Mouse (Mus musculus): ENCODE measurements around the gene Ppil4. TPM values are rescaled to one million over a fixed set of nuclear protein-coding genes. Genes with fewer than 3 reads are reported as not detected.

Gene Ppil4
- polyA plus RNA-seq, 1 experiment from 2014 or later = 38.8 TPM

- 89% methylated on average over 4 of the region's 4 CpGs for WGBS
- H3K4me1 ChIP-seq (replicated peaks; ENCODE audit: control insufficient read depth, insufficient read depth, low read length) = peaks cover 13% of the 10 kb centered on the region
Observed at GRCm38 (mm10) chr10:7843181-7843580, 50.5 kb downstream of the Ppil4 start.

GRCm38 (mm10) chr10:7844161-7844560, 51.5 kb downstream of the Ppil4 start:
- Histone ChIP-seq H3K4me2 (ENCODE audit: low read depth, low read length) (no peak overlapping the region), H3K4me1 (replicated peaks; ENCODE audit: control insufficient read depth, insufficient read depth, low read length) (peaks cover 13% of the 10 kb centered on the region), H3K4me3 (ENCODE audit: low read length) (no peak overlapping the region), H3K9me3 (ENCODE audit: control insufficient read depth, low read length) (no peaks in the 10 kb centered on the region), H3K27me3 (ENCODE audit: control insufficient read depth, insufficient read depth, low read depth, low read length) (no peaks in the 10 kb centered on the region), H3K27ac (ENCODE audit: low read length) (no peak overlapping the region), H3K9ac (ENCODE audit: low read length) (no peak overlapping the region), H3K36me3 (ENCODE audit: control insufficient read depth, insufficient read depth, low read length) (no peaks in the 10 kb centered on the region)
- no peak for ATAC-seq (ENCODE audit: low read depth)
- WGBS = 64% methylated on average over 4 of the region's 4 CpGs

More at GRCm38 (mm10) chr10:7843181-7843580, 50.5 kb downstream of the Ppil4 start:
- H3K27me3 ChIP-seq (ENCODE audit: control insufficient read depth, insufficient read depth, low read depth, low read length) = no peaks in the 10 kb centered on the region
- H3K9ac ChIP-seq (ENCODE audit: low read length) = no peak overlapping the region
- no peak for ATAC-seq (ENCODE audit: low read depth)
- no peaks in the 10 kb centered on the region for H3K36me3 ChIP-seq (ENCODE audit: control insufficient read depth, insufficient read depth, low read length)
- no peak overlapping the region for H3K4me3 ChIP-seq (ENCODE audit: low read length)
- no peak overlapping the region for H3K4me2 ChIP-seq (ENCODE audit: low read depth, low read length)
- no peak overlapping the region for H3K27ac ChIP-seq (ENCODE audit: low read length)
- no peaks in the 10 kb centered on the region for H3K9me3 ChIP-seq (ENCODE audit: control insufficient read depth, low read length)

GRCm38 (mm10) chr10:7845136-7845535, 52.4 kb downstream of the Ppil4 start:
- H3K36me3 ChIP-seq (ENCODE audit: control insufficient read depth, insufficient read depth, low read length) = no peaks in the 10 kb centered on the region
- no peaks in the 10 kb centered on the region for H3K9me3 ChIP-seq (ENCODE audit: control insufficient read depth, low read length)
- ATAC-seq (ENCODE audit: low read depth) = no peak
- WGBS = 59% methylated on average over 8 of the region's 8 CpGs
- no peak overlapping the region for H3K4me2 ChIP-seq (ENCODE audit: low read depth, low read length)
- no peaks in the 10 kb centered on the region for H3K27me3 ChIP-seq (ENCODE audit: control insufficient read depth, insufficient read depth, low read depth, low read length)
- H3K9ac ChIP-seq (ENCODE audit: low read length) = no peak overlapping the region
- no peak overlapping the region for H3K4me3 ChIP-seq (ENCODE audit: low read length)
- H3K27ac ChIP-seq (ENCODE audit: low read length) = no peak overlapping the region
- H3K4me1 ChIP-seq (replicated peaks; ENCODE audit: control insufficient read depth, insufficient read depth, low read length) = peaks cover 10% of the 10 kb centered on the region

- Histone ChIP-seq H3K27ac (ENCODE audit: low read length) (no peak overlapping the region), H3K9ac (ENCODE audit: low read length) (no peak overlapping the region), H3K4me3 (ENCODE audit: low read length) (no peak overlapping the region), H3K27me3 (ENCODE audit: control insufficient read depth, insufficient read depth, low read depth, low read length) (no peaks in the 10 kb centered on the region), H3K9me3 (ENCODE audit: control insufficient read depth, low read length) (no peaks in the 10 kb centered on the region), H3K4me1 (replicated peaks; ENCODE audit: control insufficient read depth, insufficient read depth, low read length) (peaks cover 10% of the 10 kb centered on the region), H3K4me2 (ENCODE audit: low read depth, low read length) (no peak overlapping the region), H3K36me3 (ENCODE audit: control insufficient read depth, insufficient read depth, low read length) (no peaks in the 10 kb centered on the region)
- ATAC-seq (ENCODE audit: low read depth) = no peak
- 86% methylated on average over 4 of the region's 4 CpGs for WGBS
Observed at GRCm38 (mm10) chr10:7845991-7846390, 53.3 kb downstream of the Ppil4 start.

- Histone ChIP-seq H3K4me2 (ENCODE audit: low read depth, low read length) (no peak overlapping the region), H3K9ac (ENCODE audit: low read length) (no peak overlapping the region), H3K9me3 (ENCODE audit: control insufficient read depth, low read length) (no peaks in the 10 kb centered on the region), H3K27me3 (ENCODE audit: control insufficient read depth, insufficient read depth, low read depth, low read length) (no peaks in the 10 kb centered on the region), H3K36me3 (ENCODE audit: control insufficient read depth, insufficient read depth, low read length) (no peaks in the 10 kb centered on the region), H3K27ac (ENCODE audit: low read length) (no peak overlapping the region), H3K4me3 (ENCODE audit: low read length) (no peak overlapping the region), H3K4me1 (replicated peaks; ENCODE audit: control insufficient read depth, insufficient read depth, low read length) (peaks cover under 1% of the 10 kb centered on the region; the same call in 1 of the 2 replicates)
- 82% methylated on average over 2 of the region's 2 CpGs for WGBS
- ATAC-seq (ENCODE audit: low read depth) = no peak
Observed at GRCm38 (mm10) chr10:7847166-7847605, 54.5 kb downstream of the Ppil4 start.

- ATAC-seq (ENCODE audit: low read depth) = no peak
- no peak overlapping the region for H3K4me2 ChIP-seq (ENCODE audit: low read depth, low read length)
- WGBS = 60% methylated on average over 3 of the region's 3 CpGs
- no peaks in the 10 kb centered on the region for H3K4me1 ChIP-seq (replicated peaks; ENCODE audit: control insufficient read depth, insufficient read depth, low read length)
- no peak overlapping the region for H3K4me3 ChIP-seq (ENCODE audit: low read length)
- H3K27me3 ChIP-seq (ENCODE audit: control insufficient read depth, insufficient read depth, low read depth, low read length) = no peaks in the 10 kb centered on the region
- H3K9ac ChIP-seq (ENCODE audit: low read length) = no peak overlapping the region
- H3K9me3 ChIP-seq (ENCODE audit: control insufficient read depth, low read length) = no peaks in the 10 kb centered on the region
- H3K36me3 ChIP-seq (ENCODE audit: control insufficient read depth, insufficient read depth, low read length) = no peaks in the 10 kb centered on the region
- no peak overlapping the region for H3K27ac ChIP-seq (ENCODE audit: low read length)
Observed at GRCm38 (mm10) chr10:7851891-7852290, 59.2 kb downstream of the Ppil4 start.

GRCm38 (mm10) chr10:7860494-7860893, 67.8 kb downstream of the Ppil4 start:
- 81% methylated on average over 7 of the region's 7 CpGs for whole genome bisulfite sequencing
- ATAC-seq (ENCODE audit: low read depth) = no peak
- Histone ChIP-seq H3K9me3 (ENCODE audit: control insufficient read depth, low read length) (no peaks in the 10 kb centered on the region), H3K27me3 (ENCODE audit: control insufficient read depth, insufficient read depth, low read depth, low read length) (no peaks in the 10 kb centered on the region), H3K36me3 (ENCODE audit: control insufficient read depth, insufficient read depth, low read length) (no peaks in the 10 kb centered on the region), H3K4me3 (ENCODE audit: low read length) (no peak overlapping the region), H3K27ac (ENCODE audit: low read length) (no peak overlapping the region), H3K9ac (ENCODE audit: low read length) (no peak overlapping the region), H3K4me2 (ENCODE audit: low read depth, low read length) (no peak overlapping the region), H3K4me1 (replicated peaks; ENCODE audit: control insufficient read depth, insufficient read depth, low read length) (no peaks in the 10 kb centered on the region)

- H3K27ac ChIP-seq (ENCODE audit: low read length) = no peak overlapping the region
- no peaks in the 10 kb centered on the region; the same call in 1 of the 2 replicates for H3K27me3 ChIP-seq (ENCODE audit: control insufficient read depth, insufficient read depth, low read depth, low read length)
- H3K36me3 ChIP-seq (ENCODE audit: control insufficient read depth, insufficient read depth, low read length) = no peaks in the 10 kb centered on the region
- H3K4me2 ChIP-seq (ENCODE audit: low read depth, low read length) = no peak overlapping the region
- H3K9ac ChIP-seq (ENCODE audit: low read length) = no peak overlapping the region
- H3K9me3 ChIP-seq (ENCODE audit: control insufficient read depth, low read length) = no peaks in the 10 kb centered on the region
- ATAC-seq (ENCODE audit: low read depth) = peak; percentile 17; the same call in 1 of the 2 replicates
- WGBS = 66% methylated on average over 14 of the region's 14 CpGs
- H3K4me3 ChIP-seq (ENCODE audit: low read length) = no peak overlapping the region
- no peaks in the 10 kb centered on the region for H3K4me1 ChIP-seq (replicated peaks; ENCODE audit: control insufficient read depth, insufficient read depth, low read length)
Observed at GRCm38 (mm10) chr10:7861259-7861936, 68.7 kb downstream of the Ppil4 start.

GRCm38 (mm10) chr10:7861937-7862657, 69.4 kb downstream of the Ppil4 start:
- peaks cover under 1% of the 10 kb centered on the region; the same call in 1 of the 2 replicates for H3K4me1 ChIP-seq (replicated peaks; ENCODE audit: control insufficient read depth, insufficient read depth, low read length)
- 82% methylated on average over 25 of the region's 25 CpGs for WGBS

More at GRCm38 (mm10) chr10:7861937-7862657, 69.4 kb downstream of the Ppil4 start:
- Histone ChIP-seq H3K27me3 (ENCODE audit: control insufficient read depth, insufficient read depth, low read depth, low read length) (peaks cover 5% of the 10 kb centered on the region; the same call in 1 of the 2 replicates), H3K9me3 (ENCODE audit: control insufficient read depth, low read length) (no peaks in the 10 kb centered on the region), H3K4me3 (ENCODE audit: low read length) (no peak overlapping the region), H3K4me2 (ENCODE audit: low read depth, low read length) (no peak overlapping the region), H3K27ac (ENCODE audit: low read length) (no peak overlapping the region), H3K9ac (ENCODE audit: low read length) (no peak overlapping the region), H3K36me3 (ENCODE audit: control insufficient read depth, insufficient read depth, low read length) (no peaks in the 10 kb centered on the region)
- ATAC-seq (ENCODE audit: low read depth) = no peak

All from lung, embryonic 16.5 days (tissue).